Mouse (Mus musculus) midbrain, embryonic 15.5 days (tissue): ENCODE data around the gene Iqschfp. TPM values are rescaled to one million over a fixed set of nuclear protein-coding genes. Genes with fewer than 3 reads are reported as not detected.
"Not testable (repeated sequence)": the region's sequence is repeated elsewhere in the genome, so short reads cannot be mapped to it uniquely, and the experiment has no call there.

ENCODE experiments used
- ATAC-seq: fragments of 200-750 bp; cut with Nextera tagmentation; replicated peaks from 2 replicates; pipeline ENCODE4 v1.8.0; 2017; ENCODE audit warnings: moderate TSS enrichment
- H3K27ac ChIP-seq: fragments of 300-500 bp; sonication (generic); 2 replicates; pipeline ENCODE4 v1.5.1; 2015; ENCODE audit warnings: mild to moderate bottlenecking, inconsistent platforms
- H3K27me3 ChIP-seq: fragments of 300-500 bp; sonication (generic); replicated peaks from 2 replicates; pipeline ENCODE4 v1.6.1; 2015; ENCODE audit warnings: inconsistent platforms
- H3K36me3 ChIP-seq: fragments of 300-500 bp; sonication (generic); replicated peaks from 2 replicates; pipeline ENCODE4 v1.6.1; 2015; ENCODE audit warnings: inconsistent platforms
- H3K4me1 ChIP-seq: fragments of 300-500 bp; sonication (generic); 2 replicates; pipeline ENCODE4 v1.6.1; 2015; ENCODE audit warnings: inconsistent platforms
- H3K4me2 ChIP-seq: fragments of 300-500 bp; sonication (generic); 2 replicates; pipeline ENCODE4 v1.6.1; 2015; ENCODE audit warnings: inconsistent platforms, mild to moderate bottlenecking, moderate library complexity
- H3K4me3 ChIP-seq: fragments of 300-500 bp; sonication (generic); 2 replicates; pipeline ENCODE4 v1.5.1; 2015; ENCODE audit warnings: mild to moderate bottlenecking, inconsistent platforms
- H3K9ac ChIP-seq: fragments of 300-500 bp; sonication (generic); 2 replicates; pipeline ENCODE4 v1.6.1; 2015; ENCODE audit warnings: mild to moderate bottlenecking, inconsistent platforms
- H3K9me3 ChIP-seq: fragments of 300-500 bp; sonication (generic); 2 replicates; pipeline ENCODE4 v1.6.1; 2016; ENCODE audit warnings: inconsistent platforms
- WGBS: fragments of 180-500 bp; shearing (Covaris S2); methylation state at CpG from one replicate; pipeline ENCODE4 v1.1.7; 2015; ENCODE audit warnings: mixed read lengths; 5-methylcytosine and 5-hydroxymethylcytosine counted together
- polyA plus RNA-seq: library from polyadenylated mRNA; unstranded; fragments of >200 nt; fragmentation: Nextera tagmentation; extraction: Ambion mirVana; gene quantifications from 2 replicates; pipeline ENCODE4 v1.2.1, GENCODE M21; 2015

The Iqschfp gene
- polyA plus RNA-seq, 1 experiment from 2014 or later: 6.4 TPM

DNA sequence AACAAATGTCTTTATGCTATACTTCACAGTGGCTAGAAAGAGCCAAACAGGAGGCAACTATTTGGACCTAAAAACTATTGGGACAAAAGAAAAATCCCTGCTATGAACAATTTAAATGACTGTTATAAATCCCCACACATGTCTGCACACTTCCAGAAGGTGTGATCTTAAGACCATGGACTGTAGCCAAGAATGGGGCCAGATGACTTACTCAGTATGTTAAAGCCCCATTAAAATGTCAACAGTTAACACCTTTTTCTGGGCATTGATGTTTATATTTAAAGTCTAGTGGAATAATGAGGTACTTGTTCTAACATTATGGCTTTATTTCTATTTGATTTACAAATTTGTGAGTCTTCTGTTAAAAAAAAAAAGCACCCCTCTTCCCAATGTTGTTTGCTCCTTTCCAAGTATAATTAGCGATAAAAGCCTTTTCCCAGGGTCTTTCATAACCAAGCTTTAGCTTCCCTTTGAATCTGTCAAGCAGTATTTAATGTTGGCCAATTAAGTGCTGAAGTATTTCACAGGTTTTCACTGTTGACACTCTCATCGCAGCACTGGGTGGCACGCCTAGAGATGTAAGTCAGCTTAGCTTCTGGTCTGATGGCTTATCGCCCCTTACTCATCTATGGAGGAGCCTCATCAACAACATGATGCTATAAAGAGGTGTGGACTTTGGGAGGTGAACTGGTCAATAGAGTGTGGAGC lies 204.8 kb downstream of the Iqschfp start:
- Histone ChIP-seq H3K36me3 (no peaks in the 10 kb centered on the region), H3K4me3 (no peak overlapping the region), H3K27ac (no peak overlapping the region), H3K9me3 (no peaks in the 10 kb centered on the region), H3K4me2 (no peak overlapping the region), H3K9ac (no peak overlapping the region), H3K27me3 (no peaks in the 10 kb centered on the region), H3K4me1 (no peaks in the 10 kb centered on the region)
- no peak for ATAC-seq
- WGBS: 72% methylated on average over 4 of the region's 4 CpGs

DNA sequence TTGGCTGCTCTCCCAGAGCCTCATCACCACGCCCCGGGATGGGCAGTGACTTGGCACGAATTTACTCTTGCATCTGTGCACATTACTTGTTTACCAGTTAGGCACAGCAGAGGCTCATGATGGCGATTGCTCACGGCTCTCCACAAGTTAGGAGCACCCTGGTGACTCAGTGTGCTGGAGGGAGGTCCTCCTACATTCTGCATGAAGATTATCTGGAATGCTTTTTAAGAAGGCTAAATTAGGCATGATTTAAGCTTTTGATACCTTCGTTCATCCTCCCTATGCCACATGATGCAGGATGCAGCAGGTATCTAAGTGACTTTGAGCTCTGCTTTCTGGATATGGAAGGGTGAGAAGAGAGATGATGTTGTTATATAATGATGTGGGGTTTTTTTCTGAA lies 207.5 kb downstream of the Iqschfp start:
- not testable (repeated sequence) for H3K9ac ChIP-seq

DNA sequence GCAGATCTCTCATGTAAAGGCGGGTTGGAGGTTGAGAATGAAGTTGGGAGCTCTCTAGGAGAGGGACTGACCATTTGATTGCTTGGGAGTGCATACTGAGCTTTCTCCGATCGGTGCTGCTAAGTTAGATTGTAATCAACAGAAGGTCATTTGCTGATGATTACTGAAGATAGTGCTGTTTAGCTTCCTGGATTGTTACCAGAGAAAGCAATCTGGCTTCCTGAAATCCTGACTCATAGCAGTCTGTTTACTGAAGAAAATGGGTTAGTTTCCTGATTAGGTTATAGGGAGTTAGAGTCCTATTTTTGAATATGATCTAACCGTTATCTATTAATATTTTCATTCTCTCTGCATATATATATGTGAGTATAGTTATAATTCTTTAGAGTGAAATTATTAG lies 209.3 kb downstream of the Iqschfp start:
- Histone ChIP-seq H3K27ac (no peak overlapping the region), H3K4me1 (no peaks in the 10 kb centered on the region), H3K4me3 (no peak overlapping the region), H3K27me3 (no peaks in the 10 kb centered on the region), H3K9ac (no peak overlapping the region), H3K9me3 (no peaks in the 10 kb centered on the region), H3K4me2 (no peak overlapping the region), H3K36me3 (no peaks in the 10 kb centered on the region)
- no peak for ATAC-seq
- WGBS: 82% methylated on average over 4 of the region's 4 CpGs

More for the DNA sequence above, 207.5 kb downstream of the Iqschfp start:
- H3K9me3 ChIP-seq, H3K4me1 ChIP-seq, ATAC-seq, H3K27me3 ChIP-seq, H3K4me2 ChIP-seq, H3K4me3 ChIP-seq, H3K27ac ChIP-seq, H3K36me3 ChIP-seq: not testable (repeated sequence)
- 88% methylated on average over 6 of the region's 6 CpGs for WGBS

DNA sequence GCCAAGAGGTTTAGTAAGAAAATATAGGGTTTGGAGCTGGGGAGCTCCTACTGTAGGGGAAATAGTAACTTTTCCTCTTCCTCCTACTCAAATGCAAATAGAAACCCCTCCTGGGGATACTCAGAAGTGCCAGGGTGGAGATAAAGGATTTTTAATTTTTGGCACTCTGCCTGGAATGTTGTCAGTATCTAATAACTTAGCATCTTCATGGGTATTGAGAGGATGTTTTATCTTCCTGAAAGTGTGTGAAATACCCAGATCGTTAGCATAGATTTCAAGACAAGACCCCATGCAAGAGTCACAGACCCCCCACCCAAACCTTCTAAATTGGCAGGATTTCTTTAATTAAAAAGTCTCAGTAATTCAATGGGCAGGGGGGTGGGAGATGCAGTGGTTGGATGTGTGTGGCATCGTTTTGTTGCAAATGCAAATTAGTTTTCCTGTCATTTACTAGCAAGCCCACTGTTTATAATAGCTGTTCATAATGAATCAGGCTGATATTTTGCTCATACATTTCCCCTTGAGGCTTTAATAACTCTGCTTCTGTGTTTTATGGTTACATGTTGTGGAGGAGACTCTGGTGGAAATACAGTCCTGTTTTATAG lies 213.2 kb downstream of the Iqschfp start:
- Histone ChIP-seq H3K4me3 (no peak overlapping the region), H3K4me1 (no peaks in the 10 kb centered on the region), H3K27ac (no peak overlapping the region), H3K9me3 (no peaks in the 10 kb centered on the region), H3K36me3 (no peaks in the 10 kb centered on the region), H3K4me2 (no peak overlapping the region), H3K27me3 (no peaks in the 10 kb centered on the region), H3K9ac (no peak overlapping the region)
- ATAC-seq: no peak
- 47% methylated on average over 2 of the region's 2 CpGs for WGBS

DNA sequence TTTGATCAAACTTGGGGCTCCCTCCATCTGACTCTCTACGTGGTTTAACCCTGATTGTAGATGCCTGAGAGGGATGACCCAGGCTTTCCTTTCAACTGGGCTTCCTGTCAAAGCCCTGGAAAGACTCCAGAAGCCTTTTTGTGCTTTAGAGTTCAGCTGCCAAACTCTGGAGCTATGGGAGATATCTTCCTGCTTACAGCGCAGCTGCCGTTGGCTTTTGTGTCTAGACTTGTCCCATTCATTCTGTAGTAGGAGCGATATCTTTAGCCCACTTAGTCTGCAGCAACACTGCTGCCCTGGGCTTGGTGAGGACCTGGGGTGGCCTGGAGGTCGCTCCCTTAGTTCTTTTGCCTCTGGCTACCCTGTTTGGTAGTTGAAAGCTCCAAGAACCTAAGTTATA lies 229.3 kb downstream of the Iqschfp start:
- 67% methylated on average over 5 of the region's 5 CpGs for WGBS
- Histone ChIP-seq H3K36me3 (no peaks in the 10 kb centered on the region), H3K4me3 (no peak overlapping the region), H3K27ac (no peak overlapping the region), H3K4me1 (no peaks in the 10 kb centered on the region), H3K4me2 (no peak overlapping the region), H3K9ac (no peak overlapping the region), H3K27me3 (no peaks in the 10 kb centered on the region), H3K9me3 (no peaks in the 10 kb centered on the region)
- ATAC-seq: no peak

DNA sequence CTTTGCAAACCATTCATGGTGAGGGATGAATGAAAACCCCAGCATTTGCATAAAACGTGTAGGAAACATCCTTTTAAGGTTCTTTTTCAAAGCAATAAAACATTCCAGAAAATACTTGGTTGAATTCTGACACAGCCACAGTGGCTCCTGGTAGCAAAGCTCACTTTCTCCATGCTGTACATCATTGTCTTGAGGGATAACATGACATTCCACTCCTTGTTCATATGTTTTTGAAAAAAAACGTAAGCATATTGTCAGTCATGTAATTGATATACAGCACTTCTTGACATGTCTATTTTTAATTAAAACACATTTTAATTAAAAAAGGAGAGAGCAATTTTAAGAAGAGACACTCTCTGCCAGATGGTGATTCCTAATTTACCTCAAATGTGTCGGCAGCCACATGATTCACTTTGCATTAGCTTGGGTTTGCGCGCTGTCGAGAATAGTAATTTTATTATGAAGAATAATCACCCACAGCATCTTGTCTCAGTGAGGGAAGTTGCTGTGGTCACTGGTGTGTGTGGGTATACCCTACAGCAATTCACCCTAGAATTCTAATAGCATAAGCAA lies 234.3 kb downstream of the Iqschfp start:
- Histone ChIP-seq H3K9me3 (no peaks in the 10 kb centered on the region), H3K9ac (no peak overlapping the region), H3K27ac (no peak overlapping the region), H3K27me3 (no peaks in the 10 kb centered on the region), H3K4me1 (no peaks in the 10 kb centered on the region; the same call in 1 of the 2 replicates), H3K36me3 (no peaks in the 10 kb centered on the region), H3K4me2 (no peak overlapping the region), H3K4me3 (no peak overlapping the region)
- no peak for ATAC-seq
- 64% methylated on average over 6 of the region's 6 CpGs for WGBS

DNA sequence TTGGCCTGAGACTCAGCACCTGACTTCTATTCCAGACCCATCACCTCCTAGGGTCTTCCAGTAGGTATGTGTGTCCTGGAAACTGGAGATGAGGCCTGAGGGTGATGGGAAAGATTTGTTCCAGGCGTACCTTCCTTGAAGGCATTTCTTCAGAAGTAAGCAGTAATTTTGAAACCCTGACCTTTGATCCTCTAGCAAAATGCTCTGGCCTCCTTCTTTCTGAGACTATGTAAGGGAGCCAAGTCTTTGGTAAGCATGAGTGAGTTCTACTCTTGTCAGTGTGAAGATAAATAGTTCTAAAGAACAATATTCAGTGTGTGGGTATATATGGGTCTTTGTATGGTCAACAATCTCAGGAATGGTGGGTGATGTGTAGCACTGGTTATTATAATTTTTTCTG lies 238.4 kb downstream of the Iqschfp start:
- Histone ChIP-seq H3K27ac (0 out of 2 replicates have a peak overlapping the region, but pooled peaks have one; percentile 8), H3K4me2 (no peak overlapping the region), H3K4me1 (no peaks in the 10 kb centered on the region; the same call in 1 of the 2 replicates), H3K4me3 (no peak overlapping the region), H3K9me3 (no peaks in the 10 kb centered on the region), H3K27me3 (no peaks in the 10 kb centered on the region), H3K36me3 (no peaks in the 10 kb centered on the region), H3K9ac (no peak overlapping the region)
- no peak for ATAC-seq
- 88% methylated on average over 1 of the region's 1 CpGs for WGBS

DNA sequence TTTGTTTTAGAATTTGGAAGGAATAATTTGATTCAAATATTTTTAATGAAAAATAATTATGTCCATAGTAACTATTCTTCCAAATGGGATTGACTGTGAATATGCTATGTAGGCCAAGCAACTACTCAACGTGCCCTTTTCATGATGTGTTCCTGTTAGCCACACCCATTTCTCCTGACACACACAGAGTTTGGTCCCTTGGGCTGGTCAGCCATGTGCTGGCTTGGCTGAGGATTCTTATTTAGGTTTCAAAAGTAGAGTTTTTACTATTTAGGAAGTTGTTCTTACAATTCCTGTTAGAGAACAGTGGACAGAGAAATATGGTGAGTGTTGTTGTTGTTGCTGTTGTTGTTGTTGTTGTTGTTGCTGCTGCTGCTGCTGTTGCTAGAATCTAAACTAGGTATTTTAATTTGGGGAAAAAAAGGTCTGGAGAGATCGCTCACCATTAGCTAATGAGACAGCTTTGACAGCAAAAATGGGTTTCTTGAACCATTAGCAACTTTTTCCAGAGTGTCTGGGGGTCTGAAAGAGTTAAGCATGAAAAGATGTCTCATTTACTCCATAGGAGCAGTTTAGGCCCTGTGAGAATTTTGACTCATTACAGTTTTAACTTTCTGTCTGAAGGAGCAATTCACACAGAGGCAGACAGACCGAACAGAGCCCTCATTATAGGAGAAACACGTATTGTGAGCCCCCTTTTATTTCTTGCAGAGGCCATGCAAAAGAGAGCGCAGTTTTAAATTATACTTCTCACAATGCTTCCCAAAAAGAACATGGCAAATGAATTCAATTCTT lies 247.0 kb downstream of the Iqschfp start:
- WGBS: 56% methylated on average over 5 of the region's 5 CpGs
- Histone ChIP-seq H3K4me1 (no peaks in the 10 kb centered on the region), H3K27me3 (no peaks in the 10 kb centered on the region), H3K9ac (no peak overlapping the region), H3K4me2 (no peak overlapping the region), H3K9me3 (no peaks in the 10 kb centered on the region), H3K4me3 (no peak overlapping the region), H3K27ac (0 out of 2 replicates have a peak overlapping the region, but pooled peaks have one; percentile 25), H3K36me3 (no peaks in the 10 kb centered on the region)
- ATAC-seq: no peak

DNA sequence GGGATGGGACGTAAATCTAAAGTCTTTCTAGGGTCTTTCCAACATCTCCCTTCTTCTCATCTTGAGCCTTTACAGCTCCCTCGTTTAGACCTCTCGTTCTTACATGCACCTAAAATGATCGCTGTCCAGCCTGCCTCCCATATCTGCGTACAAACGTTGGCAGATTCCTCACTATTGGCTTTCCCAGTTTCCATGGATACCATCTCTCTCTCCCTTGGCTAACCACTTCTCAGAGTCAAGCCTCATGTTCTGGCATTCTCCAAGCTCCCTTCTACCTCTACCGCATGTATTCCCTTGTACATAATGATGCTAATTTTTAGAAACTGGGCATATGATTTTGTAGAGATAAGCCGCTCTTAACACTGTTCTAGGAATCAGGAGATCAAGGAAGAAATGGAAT lies 258.7 kb downstream of the Iqschfp start:
- no peaks in the 10 kb centered on the region for H3K27me3 ChIP-seq
- no peak for ATAC-seq
- no peak overlapping the region for H3K4me3 ChIP-seq
- H3K9ac ChIP-seq: no peak overlapping the region
- H3K9me3 ChIP-seq: no peaks in the 10 kb centered on the region
- WGBS: 84% methylated on average over 8 of the region's 8 CpGs
- no peak overlapping the region for H3K27ac ChIP-seq
- no peak overlapping the region for H3K4me2 ChIP-seq
- no peaks in the 10 kb centered on the region for H3K36me3 ChIP-seq
- no peaks in the 10 kb centered on the region for H3K4me1 ChIP-seq

DNA sequence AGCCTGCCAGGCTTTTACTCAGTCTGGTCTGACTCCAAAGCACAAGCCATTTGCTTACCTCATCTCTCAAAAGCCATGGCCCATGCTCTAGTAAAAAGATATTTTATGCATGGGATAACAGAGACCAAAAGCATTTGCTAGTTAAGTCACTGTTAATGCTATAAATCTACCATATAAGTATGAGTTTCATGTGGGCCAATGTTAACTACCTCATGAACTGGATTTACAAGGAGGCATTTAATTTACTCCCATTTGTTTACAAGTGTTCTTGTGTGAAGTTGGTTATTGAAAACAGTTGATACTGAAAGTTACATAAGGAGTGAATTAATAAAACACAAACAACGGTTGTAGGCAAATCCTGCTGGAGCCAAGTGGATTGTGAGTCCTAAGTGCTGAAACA lies 268.1 kb downstream of the Iqschfp start:
- WGBS: 79% methylated on average over 1 of the region's 1 CpGs
- no peak overlapping the region for H3K27ac ChIP-seq
- no peak for ATAC-seq
- no peaks in the 10 kb centered on the region for H3K9me3 ChIP-seq
- H3K9ac ChIP-seq: no peak overlapping the region
- 0 out of 2 replicates have a peak, but pooled peaks cover 3% of the 10 kb centered on the region for H3K4me1 ChIP-seq
- H3K4me2 ChIP-seq: no peak overlapping the region
- no peaks in the 10 kb centered on the region for H3K27me3 ChIP-seq
- no peaks in the 10 kb centered on the region for H3K36me3 ChIP-seq
- no peak overlapping the region for H3K4me3 ChIP-seq

DNA sequence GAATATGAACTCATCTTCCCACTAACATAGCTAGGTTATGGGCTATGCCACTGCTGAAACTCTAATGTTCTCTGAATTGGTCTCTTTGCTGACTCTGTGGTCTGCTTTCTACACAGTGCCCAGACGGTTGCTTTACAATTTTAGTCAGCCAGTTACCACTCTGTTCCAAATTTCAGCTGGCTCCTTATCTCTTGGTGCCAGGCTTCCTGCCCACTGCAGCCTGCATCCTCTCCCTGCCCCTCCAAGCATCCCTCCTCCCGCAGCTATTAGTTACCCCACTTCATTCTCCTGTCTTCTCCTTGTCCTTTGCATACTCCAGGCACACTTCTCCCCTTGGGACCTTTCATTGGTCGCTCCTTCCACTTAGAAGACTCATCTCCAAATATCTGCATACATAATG lies 268.7 kb downstream of the Iqschfp start:
- Histone ChIP-seq H3K4me2 (no peak overlapping the region), H3K9ac (no peak overlapping the region), H3K4me1 (0 out of 2 replicates have a peak, but pooled peaks cover 3% of the 10 kb centered on the region), H3K27me3 (no peaks in the 10 kb centered on the region), H3K36me3 (no peaks in the 10 kb centered on the region), H3K27ac (no peak overlapping the region), H3K9me3 (no peaks in the 10 kb centered on the region), H3K4me3 (no peak overlapping the region)
- WGBS: 84% methylated on average over 3 of the region's 3 CpGs
- ATAC-seq: no peak

DNA sequence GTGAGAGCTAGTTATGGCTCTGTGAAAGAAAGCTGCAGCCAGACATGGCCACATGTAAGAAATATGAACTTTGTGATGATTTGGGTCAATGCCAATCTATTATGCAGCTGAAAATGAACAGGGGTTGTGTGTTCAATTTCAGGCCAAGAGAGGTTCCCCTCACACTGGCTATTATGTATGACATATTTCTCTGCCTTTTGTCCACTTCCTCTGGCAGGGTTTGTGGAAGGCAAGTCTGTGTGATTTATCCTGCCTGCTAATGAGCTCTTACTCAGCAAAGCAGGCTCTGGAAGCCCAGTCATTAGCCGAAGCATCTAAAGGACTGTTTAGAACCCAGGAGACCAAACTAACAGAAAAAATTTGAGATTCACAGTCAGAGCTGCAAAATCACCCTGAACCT lies 286.2 kb downstream of the Iqschfp start:
- no peak for ATAC-seq
- no peaks in the 10 kb centered on the region for H3K9me3 ChIP-seq
- no peaks in the 10 kb centered on the region for H3K36me3 ChIP-seq
- H3K4me1 ChIP-seq: no peaks in the 10 kb centered on the region
- no peaks in the 10 kb centered on the region for H3K27me3 ChIP-seq
- WGBS: 46% methylated on average over 1 of the region's 1 CpGs
- no peak overlapping the region for H3K4me2 ChIP-seq
- H3K4me3 ChIP-seq: no peak overlapping the region
- H3K27ac ChIP-seq: no peak overlapping the region
- H3K9ac ChIP-seq: no peak overlapping the region
